ENCODE assay signal across 8 mouse cellular contexts in genomic region chr3:87794922-87795325, GRCm38 (mm10). TPM values are rescaled to one million over a fixed set of nuclear protein-coding genes. Genes with fewer than 3 reads are reported as not detected.
DNase-seq lines count a peak whose midpoint lies in the region; ATAC-seq and TF ChIP-seq lines count a peak whose summit lies in the region.

Ntrk1 (minus strand) TSS chr3:87795162.

- no peak for DNase-seq in cerebellum, adult 2 months
- no peak for DNase-seq in cerebellum, postnatal 36 days
- DNase-seq in spleen, postnatal 36 days (ENCODE audit: low spot score in 2 of 2): no peak
- DNase-seq in adipocyte (ENCODE audit: low spot score): no peak

- 2% methylated on average over 46 of the region's 47 CpGs for WGBS in cerebellum, adult 2 months
- under 1% methylated on average over 41 of the region's 47 CpGs for WGBS in forebrain, embryonic 15.5 days
- WGBS in liver, embryonic 12.5 days (ENCODE audit: insufficient replicate concordance): 2% methylated on average over 35 of the region's 47 CpGs

- H3K9ac ChIP-seq in forebrain, embryonic 15.5 days (replicated peaks): 0 out of 2 replicates have a peak within 1 kb of the TSS, but pooled peaks have one; percentile 11
- no peak within 1 kb of the TSS for H3K9ac ChIP-seq in liver, embryonic 12.5 days

- no peaks in the 10 kb centered on the region for H3K9me3 ChIP-seq in forebrain, embryonic 15.5 days
- H3K9me3 ChIP-seq in liver, embryonic 12.5 days (replicated peaks): no peaks in the 10 kb centered on the region

- TF ChIP-seq POLR2A in cerebellum, adult 2 months (IDR thresholded peaks at IDR 0.05; ENCODE audit: borderline replicate concordance, insufficient read depth, low read length): no peak

- no peak within 1 kb of the TSS for H3K27ac ChIP-seq in cerebellum, adult 2 months (ENCODE audit: insufficient read depth, low read length)
- H3K27ac ChIP-seq in forebrain, embryonic 15.5 days (replicated peaks): no peak within 1 kb of the TSS
- no peak within 1 kb of the TSS for H3K27ac ChIP-seq in liver, embryonic 12.5 days

- H3K4me1 ChIP-seq in cerebellum, adult 2 months (ENCODE audit: control insufficient read depth, insufficient read depth, low read length): no peaks in the 10 kb centered on the region
- peaks cover 19% of the 10 kb centered on the region for H3K4me1 ChIP-seq in forebrain, embryonic 15.5 days
- H3K4me1 ChIP-seq in liver, embryonic 12.5 days: peaks cover 11% of the 10 kb centered on the region

- H3K27me3 ChIP-seq in cerebellum, adult 2 months (ENCODE audit: control insufficient read depth, insufficient read depth, low read length): peaks cover 6% of the 10 kb centered on the region; the same call in 1 of the 2 replicates
- peaks cover 77% of the 10 kb centered on the region for H3K27me3 ChIP-seq in forebrain, embryonic 15.5 days
- H3K27me3 ChIP-seq in liver, embryonic 12.5 days (replicated peaks): peaks cover 99% of the 10 kb centered on the region

- peak within 1 kb of the TSS; percentile 6 for H3K4me3 ChIP-seq in cerebellum, adult 2 months (replicated peaks; ENCODE audit: insufficient read depth, low read depth, low read length)
- peak within 1 kb of the TSS; percentile 33 for H3K4me3 ChIP-seq in forebrain, embryonic 15.5 days
- peak within 1 kb of the TSS; percentile 19 for H3K4me3 ChIP-seq in liver, embryonic 12.5 days

- TF ChIP-seq CTCF in cerebellum, adult 2 months (IDR thresholded peaks at IDR 0.05; ENCODE audit: borderline replicate concordance, insufficient read depth, low read depth, low read length): no peak

- H3K4me2 ChIP-seq in forebrain, embryonic 15.5 days (replicated peaks): peak within 1 kb of the TSS; percentile 48
- peak within 1 kb of the TSS; percentile 50 for H3K4me2 ChIP-seq in liver, embryonic 12.5 days

- peak; percentile 14 for ATAC-seq in CD4-positive, CD25-positive, alpha-beta regulatory T cell, adult 4 months
- ATAC-seq in forebrain, embryonic 15.5 days (replicated peaks): peak; percentile 49; the same call in 1 of the 2 replicates
- ATAC-seq in liver, embryonic 12.5 days: no peak
- no peak for ATAC-seq in monocyte, adult 5-6 weeks (replicated peaks; ENCODE audit: insufficient number of reproducible peaks, low FRiP score, low TSS enrichment, poor library complexity, severe bottlenecking)

- H3K36me3 ChIP-seq in forebrain, embryonic 15.5 days: no peaks in the 10 kb centered on the region
- H3K36me3 ChIP-seq in liver, embryonic 12.5 days: no peaks in the 10 kb centered on the region

RNA-seq across cellular contexts. Expression of gene Ntrk1, which starts in this region (rescaled TPM):
- polyA plus RNA-seq in cerebellum, adult 2 months (2012; rRNA removed): 2.5 and 2.8 TPM in 2 replicates
- polyA plus RNA-seq in CD4-positive, CD25-positive, alpha-beta regulatory T cell, adult 4 months (2017; shearing (Covaris generic)): not detected
- 1.0 and 1.3 TPM in 2 replicates for polyA plus RNA-seq in forebrain, embryonic 15.5 days (2015; fragmentation: Nextera tagmentation; extraction: Ambion mirVana)
- 0.31 and 0.59 TPM in 2 replicates for polyA plus RNA-seq in liver, embryonic 12.5 days (2016; fragmentation: Nextera tagmentation; extraction: Ambion mirVana)
- total RNA-seq in monocyte, adult 5-6 weeks (2017): 0.32 TPM in 1 of 3 replicates, not detected in the others

Comparison
In these comparisons a context has a peak if more than half of its experiments do, and no peak if none do; other contexts are left out.
1. Peak in ATAC-seq in CD4-positive, CD25-positive, alpha-beta regulatory T cell, adult 4 months; RNA of the gene not detected or under 1 TPM.